Mouse (Mus musculus) ES-E14 (cell line): Measurements from ENCODE around the gene Fam124b. TPM values are rescaled to one million over a fixed set of nuclear protein-coding genes. Genes with fewer than 3 reads are reported as not detected.

Experiments used
- DNase-seq: peaks from one replicate; pipeline ENCODE4 v3.0.0-alpha.2; 2013; ENCODE audit warnings: low read depth, low spot score
- H3K27ac ChIP-seq: 2 replicates; pipeline ENCODE4 v1.5.1; 2012; ENCODE audit warnings: low read depth, mild to moderate bottlenecking, low read length, moderate library complexity, mixed read lengths; ENCODE audit not compliant: poor library complexity, insufficient read depth, severe bottlenecking
- H3K36me3 ChIP-seq: 2 replicates; pipeline ENCODE4 v1.6.1; 2012; ENCODE audit warnings: mild to moderate bottlenecking, low read length, moderate library complexity, mixed read lengths; ENCODE audit not compliant: control insufficient read depth, poor library complexity, insufficient read depth, severe bottlenecking
- H3K4me1 ChIP-seq, 2 experiments: fragments of 150-350 bp in 1 of 2; sonication (generic) in 1 of 2; 2 replicates each; pipeline ENCODE4 v1.6.1; 2012; ENCODE audit warnings: low read length in 2 of 2, mild to moderate bottlenecking in 1 of 2, mixed read lengths in 1 of 2; ENCODE audit not compliant: control insufficient read depth in 2 of 2, insufficient read depth in 2 of 2, poor library complexity in 1 of 2
- H3K4me3 ChIP-seq, 2 experiments: fragments of 150-350 bp in 1 of 2; sonication (generic) in 1 of 2; 2 replicates each; pipeline ENCODE4 v1.5.1; 2012; ENCODE audit warnings: low read length in 2 of 2, low read depth in 1 of 2, mild to moderate bottlenecking in 1 of 2, mixed read lengths in 1 of 2; ENCODE audit not compliant: insufficient read depth in 1 of 2, poor library complexity in 1 of 2, severe bottlenecking in 1 of 2
- H3K9ac ChIP-seq: 2 replicates; pipeline ENCODE4 v1.6.1; 2012; ENCODE audit warnings: low read depth, mild to moderate bottlenecking, low read length, mixed read lengths; ENCODE audit not compliant: poor library complexity, insufficient read depth, severe bottlenecking
- H3K9me3 ChIP-seq: fragments of 150-350 bp; sonication (generic); 2 replicates; pipeline ENCODE4 v1.6.1; 2012; ENCODE audit warnings: low read depth, mild to moderate bottlenecking, low read length; ENCODE audit not compliant: control insufficient read depth, insufficient read depth
- CHD2 ChIP-seq: IDR thresholded peaks from 2 replicates; pipeline ENCODE4 v1.6.1; 2014; ENCODE audit warnings: mild to moderate bottlenecking, low read depth, low read length, inconsistent platforms
- HCFC1 ChIP-seq: IDR thresholded peaks from 2 replicates; pipeline ENCODE4 v1.6.1; 2012; ENCODE audit warnings: low read length, inconsistent platforms, borderline replicate concordance; ENCODE audit not compliant: insufficient read depth
- MAFK ChIP-seq: IDR thresholded peaks from 2 replicates; pipeline ENCODE4 v1.6.1; 2014; ENCODE audit warnings: mild to moderate bottlenecking, low read depth, low read length, inconsistent platforms; ENCODE audit not compliant: insufficient read depth
- ZC3H11A ChIP-seq: IDR thresholded peaks from 2 replicates; pipeline ENCODE4 v1.6.1; 2012; ENCODE audit warnings: low read depth, mild to moderate bottlenecking, inconsistent platforms, low read length, borderline replicate concordance
- ZNF384 ChIP-seq: IDR thresholded peaks from 2 replicates; pipeline ENCODE4 v1.6.1; 2012; ENCODE audit warnings: low read depth, low read length, inconsistent platforms
- in situ Hi-C, 2 experiments: fragments of 600-800 bp; cut with MboI; formaldehyde crosslinking; loops; one replicate each; pipeline ENCODE4 v1.15.1; 2025; ENCODE audit warnings: low sequenced_read_pairs in 2 of 2, inconsistent platforms in 1 of 2; ENCODE audit not compliant: unreplicated experiment in 2 of 2
- total RNA-seq: library from RNA; depleted of rRNA; stranded (reverse); fragments of 300-350 nt; gene quantifications from 2 replicates; pipeline ENCODE4 v1.2.3, GENCODE M21; 2012

The Fam124b gene
- total RNA-seq, 1 experiment = 0.18 TPM

GRCm38 (mm10) chr1:80167706-80168105, 50.6 kb downstream of the Fam124b start:
- Histone ChIP-seq H3K4me1 (no peaks in the 10 kb centered on the region), H3K27ac (no peak overlapping the region), H3K9me3 (no peaks in the 10 kb centered on the region), H3K9ac (no peak overlapping the region), H3K36me3 (no peaks in the 10 kb centered on the region), H3K4me3 (no peak overlapping the region)
- TF ChIP-seq ZNF384 (no peak), MAFK (no peak)
- in situ Hi-C loops = no loop called here
- no peak for DNase-seq

- TF ChIP-seq CHD2 = no peak
- no peaks in the 10 kb centered on the region for H3K4me1 ChIP-seq
- H3K4me3 ChIP-seq = no peak overlapping the region
- H3K36me3 ChIP-seq = no peaks in the 10 kb centered on the region
- no peaks in the 10 kb centered on the region for H3K9me3 ChIP-seq
- no peak overlapping the region for H3K9ac ChIP-seq
- in situ Hi-C loops = no loop called here
- H3K27ac ChIP-seq = no peak overlapping the region
- no peak for DNase-seq
These were observed 51.7 kb downstream of the Fam124b start for GRCm38 (mm10) chr1:80166577-80166976.

- Histone ChIP-seq H3K4me1 (no peaks in the 10 kb centered on the region), H3K4me3 (no peak overlapping the region), H3K9ac (no peak overlapping the region), H3K9me3 (no peaks in the 10 kb centered on the region), H3K27ac (no peak overlapping the region), H3K36me3 (no peaks in the 10 kb centered on the region)
- in situ Hi-C loops = no loop called here
- DNase-seq = no peak
- TF ChIP-seq MAFK = no peak
- no peak for TF ChIP-seq ZNF384
These were observed 52.9 kb downstream of the Fam124b start for GRCm38 (mm10) chr1:80165391-80165790.

- Histone ChIP-seq H3K36me3 (no peaks in the 10 kb centered on the region), H3K4me3 (no peak overlapping the region), H3K9ac (no peak overlapping the region), H3K4me1 (no peaks in the 10 kb centered on the region), H3K27ac (no peak overlapping the region), H3K9me3 (no peaks in the 10 kb centered on the region)
- in situ Hi-C loops = no loop called here
- peak; percentile 74 for TF ChIP-seq MAFK
- TF ChIP-seq CHD2 = no peak
- no peak for DNase-seq
These were observed 55.3 kb downstream of the Fam124b start for GRCm38 (mm10) chr1:80162943-80163342.

- Histone ChIP-seq H3K4me1 (no peaks in the 10 kb centered on the region), H3K27ac (no peak overlapping the region), H3K36me3 (no peaks in the 10 kb centered on the region), H3K9me3 (no peaks in the 10 kb centered on the region), H3K9ac (no peak overlapping the region), H3K4me3 (no peak overlapping the region)
- no peak for DNase-seq
- TF ChIP-seq HCFC1 = no peak
- TF ChIP-seq ZNF384 = no peak
- TF ChIP-seq MAFK = no peak
- TF ChIP-seq ZC3H11A = no peak
- in situ Hi-C loops = no loop called here
These were observed 58.7 kb downstream of the Fam124b start for GRCm38 (mm10) chr1:80159586-80159985.
